Mouse (Mus musculus): ENCODE results near the gene P2ry6. TPM values are rescaled to one million over a fixed set of nuclear protein-coding genes. Genes with fewer than 3 reads are reported as not detected.
A peak's percentile ranks its signal among the peaks of the same experiment; 100 is the strongest.

P2ry6 gene
- polyA plus RNA-seq, 1 experiment from 2014 or later = 6.3 TPM

DNA sequence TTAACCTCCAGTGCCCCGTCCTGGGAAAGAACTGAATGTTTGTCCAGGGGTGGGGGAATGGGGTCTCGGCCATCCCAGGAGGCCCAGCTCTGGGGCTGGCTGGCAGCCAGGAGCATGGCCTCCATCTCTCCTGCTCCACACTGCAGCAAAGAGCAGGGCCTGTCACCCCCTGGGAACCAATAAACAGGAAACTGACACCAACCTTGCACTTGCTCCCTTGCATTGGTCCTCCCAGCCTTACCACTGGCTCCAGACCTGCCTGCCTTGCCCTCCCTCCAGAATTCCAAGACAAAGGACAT lies 54.7 kb downstream of the P2ry6 start:
- 26% methylated on average over 2 of the region's 2 CpGs for WGBS (ENCODE audit: insufficient replicate concordance)
- Histone ChIP-seq H3K4me1 (ENCODE audit: control insufficient read depth, low read depth, low read length) (peaks cover 4% of the 10 kb centered on the region; the same call in 1 of the 2 replicates), H3K4me3 (ENCODE audit: low read depth, low read length) (no peak overlapping the region), H3K27me3 (ENCODE audit: control insufficient read depth, insufficient read depth, low read depth, low read length) (no peaks in the 10 kb centered on the region), H3K9me3 (replicated peaks; ENCODE audit: control insufficient read depth, low read length) (no peaks in the 10 kb centered on the region), H3K27ac (ENCODE audit: low read length) (no peak overlapping the region), H3K36me3 (ENCODE audit: control insufficient read depth, insufficient read depth) (no peaks in the 10 kb centered on the region), H3K9ac (ENCODE audit: low read depth, low read length) (no peak overlapping the region), H3K4me2 (ENCODE audit: low read depth, low read length) (no peak overlapping the region)
- no peak for ATAC-seq (ENCODE audit: low read depth)

DNA sequence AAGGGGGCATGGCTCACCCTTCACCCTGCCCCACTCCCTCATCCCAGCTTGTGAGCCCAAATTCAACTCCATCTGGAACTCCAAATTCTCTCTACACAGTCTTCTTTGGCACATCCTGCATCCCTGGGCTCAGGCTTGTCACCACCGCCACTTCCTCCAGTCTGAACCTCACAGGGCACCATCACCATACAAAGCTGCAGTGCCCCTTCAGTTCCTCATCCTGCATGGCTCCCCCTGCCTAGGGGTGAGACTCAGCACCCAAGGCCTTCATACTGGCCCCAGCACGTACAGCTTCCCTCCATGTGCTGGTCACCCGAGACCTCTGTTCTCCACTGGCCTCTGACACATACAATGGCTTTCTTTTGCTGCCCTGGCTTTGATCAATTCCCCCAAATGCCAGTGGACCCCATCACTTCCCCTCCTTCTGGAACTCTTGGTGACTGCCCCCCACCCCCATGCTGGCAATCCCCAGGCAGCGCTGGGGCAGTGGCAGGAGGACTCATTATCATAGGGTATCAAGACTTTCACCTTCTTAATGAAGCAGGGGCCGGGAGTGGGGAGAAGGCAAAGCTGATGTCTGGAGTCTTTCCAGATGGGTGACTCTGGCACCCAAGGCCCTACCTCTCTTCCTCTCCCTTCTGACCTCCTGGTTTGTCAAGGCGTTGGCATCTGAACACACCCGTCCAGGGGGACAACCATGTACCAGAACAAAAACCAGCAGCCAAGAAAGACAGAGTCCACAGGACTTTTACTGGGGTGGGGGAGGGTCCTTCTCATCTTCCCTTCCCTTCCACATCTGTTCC lies 55.2 kb downstream of the P2ry6 start:
- no peak for ATAC-seq (ENCODE audit: low read depth)
- no peak overlapping the region for H3K4me2 ChIP-seq (ENCODE audit: low read depth, low read length)
- no peaks in the 10 kb centered on the region for H3K9me3 ChIP-seq (replicated peaks; ENCODE audit: control insufficient read depth, low read length)
- 61% methylated on average over 7 of the region's 7 CpGs for WGBS (ENCODE audit: insufficient replicate concordance)
- H3K9ac ChIP-seq (ENCODE audit: low read depth, low read length) = no peak overlapping the region
- no peaks in the 10 kb centered on the region for H3K27me3 ChIP-seq (ENCODE audit: control insufficient read depth, insufficient read depth, low read depth, low read length)
- H3K4me1 ChIP-seq (ENCODE audit: control insufficient read depth, low read depth, low read length) = peaks cover 4% of the 10 kb centered on the region; the same call in 1 of the 2 replicates
- H3K36me3 ChIP-seq (ENCODE audit: control insufficient read depth, insufficient read depth) = no peaks in the 10 kb centered on the region
- no peak overlapping the region for H3K4me3 ChIP-seq (ENCODE audit: low read depth, low read length)
- H3K27ac ChIP-seq (ENCODE audit: low read length) = no peak overlapping the region; the same call in 1 of the 2 replicates

DNA sequence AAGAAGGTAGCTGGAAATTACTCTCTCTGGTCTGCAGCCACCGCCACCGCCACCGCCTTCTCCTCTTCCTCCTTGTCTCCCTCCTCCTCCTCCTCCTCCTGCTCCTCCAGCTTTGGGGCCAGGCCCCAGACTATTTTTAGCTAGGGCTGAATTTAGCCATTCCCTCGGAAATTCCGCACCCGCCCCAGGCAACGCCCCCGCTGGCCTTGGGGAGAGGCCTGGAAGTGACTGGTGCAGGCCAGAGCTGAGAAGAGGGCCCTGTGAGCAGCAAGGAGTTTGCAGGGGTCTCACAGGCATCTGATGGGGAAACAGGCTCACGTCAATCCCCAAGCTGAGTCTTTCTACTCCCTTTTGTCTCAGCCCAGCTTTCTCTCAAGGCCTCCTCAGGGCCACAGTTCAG lies 56.3 kb downstream of the P2ry6 start:
- H3K36me3 ChIP-seq (ENCODE audit: control insufficient read depth, insufficient read depth) = no peaks in the 10 kb centered on the region
- 47% methylated on average over 9 of the region's 9 CpGs for WGBS (ENCODE audit: insufficient replicate concordance)
- H3K27me3 ChIP-seq (ENCODE audit: control insufficient read depth, insufficient read depth, low read depth, low read length) = no peaks in the 10 kb centered on the region
- H3K4me2 ChIP-seq (ENCODE audit: low read depth, low read length) = no peak overlapping the region
- no peak for ATAC-seq (ENCODE audit: low read depth)
- H3K9me3 ChIP-seq (replicated peaks; ENCODE audit: control insufficient read depth, low read length) = no peaks in the 10 kb centered on the region
- H3K9ac ChIP-seq (ENCODE audit: low read depth, low read length) = no peak overlapping the region
- peaks cover 4% of the 10 kb centered on the region for H3K4me1 ChIP-seq (ENCODE audit: control insufficient read depth, low read depth, low read length)
- no peak overlapping the region for H3K27ac ChIP-seq (ENCODE audit: low read length)
- no peak overlapping the region for H3K4me3 ChIP-seq (ENCODE audit: low read depth, low read length)

GRCm38 (mm10) chr7:100917751-100918150 lies 56.7 kb downstream of the P2ry6 start:
- 39% methylated on average over 6 of the region's 6 CpGs for WGBS (ENCODE audit: insufficient replicate concordance)
- Histone ChIP-seq H3K36me3 (ENCODE audit: control insufficient read depth, insufficient read depth) (no peaks in the 10 kb centered on the region), H3K4me2 (ENCODE audit: low read depth, low read length) (no peak overlapping the region), H3K27me3 (ENCODE audit: control insufficient read depth, insufficient read depth, low read depth, low read length) (no peaks in the 10 kb centered on the region), H3K4me1 (ENCODE audit: control insufficient read depth, low read depth, low read length) (peaks cover 4% of the 10 kb centered on the region), H3K4me3 (ENCODE audit: low read depth, low read length) (no peak overlapping the region), H3K9ac (ENCODE audit: low read depth, low read length) (no peak overlapping the region), H3K9me3 (replicated peaks; ENCODE audit: control insufficient read depth, low read length) (no peaks in the 10 kb centered on the region), H3K27ac (ENCODE audit: low read length) (no peak overlapping the region)
- ATAC-seq (ENCODE audit: low read depth) = no peak

GRCm38 (mm10) chr7:100916526-100916925 lies 57.9 kb downstream of the P2ry6 start:
- H3K4me2 ChIP-seq (ENCODE audit: low read depth, low read length) = no peak overlapping the region
- 53% methylated on average over 6 of the region's 6 CpGs for WGBS (ENCODE audit: insufficient replicate concordance)

GRCm38 (mm10) chr7:100915204-100915603 lies 59.2 kb downstream of the P2ry6 start:
- no peak overlapping the region for H3K4me3 ChIP-seq (ENCODE audit: low read depth, low read length)
- H3K9me3 ChIP-seq (replicated peaks; ENCODE audit: control insufficient read depth, low read length) = no peaks in the 10 kb centered on the region
- H3K27ac ChIP-seq (ENCODE audit: low read length) = no peak overlapping the region
- H3K27me3 ChIP-seq (ENCODE audit: control insufficient read depth, insufficient read depth, low read depth, low read length) = no peaks in the 10 kb centered on the region
- H3K36me3 ChIP-seq (ENCODE audit: control insufficient read depth, insufficient read depth) = no peaks in the 10 kb centered on the region
- peaks cover 7% of the 10 kb centered on the region for H3K4me1 ChIP-seq (ENCODE audit: control insufficient read depth, low read depth, low read length)
- no peak overlapping the region for H3K4me2 ChIP-seq (ENCODE audit: low read depth, low read length)
- WGBS (ENCODE audit: insufficient replicate concordance) = 61% methylated on average over 5 of the region's 5 CpGs
- H3K9ac ChIP-seq (ENCODE audit: low read depth, low read length) = no peak overlapping the region
- no peak for ATAC-seq (ENCODE audit: low read depth)

More at GRCm38 (mm10) chr7:100916526-100916925, 57.9 kb downstream of the P2ry6 start:
- Histone ChIP-seq H3K36me3 (ENCODE audit: control insufficient read depth, insufficient read depth) (no peaks in the 10 kb centered on the region), H3K4me1 (ENCODE audit: control insufficient read depth, low read depth, low read length) (peaks cover 7% of the 10 kb centered on the region), H3K27me3 (ENCODE audit: control insufficient read depth, insufficient read depth, low read depth, low read length) (no peaks in the 10 kb centered on the region), H3K9me3 (replicated peaks; ENCODE audit: control insufficient read depth, low read length) (no peaks in the 10 kb centered on the region), H3K27ac (ENCODE audit: low read length) (no peak overlapping the region), H3K9ac (ENCODE audit: low read depth, low read length) (no peak overlapping the region), H3K4me3 (ENCODE audit: low read depth, low read length) (no peak overlapping the region)
- no peak for ATAC-seq (ENCODE audit: low read depth)

DNA sequence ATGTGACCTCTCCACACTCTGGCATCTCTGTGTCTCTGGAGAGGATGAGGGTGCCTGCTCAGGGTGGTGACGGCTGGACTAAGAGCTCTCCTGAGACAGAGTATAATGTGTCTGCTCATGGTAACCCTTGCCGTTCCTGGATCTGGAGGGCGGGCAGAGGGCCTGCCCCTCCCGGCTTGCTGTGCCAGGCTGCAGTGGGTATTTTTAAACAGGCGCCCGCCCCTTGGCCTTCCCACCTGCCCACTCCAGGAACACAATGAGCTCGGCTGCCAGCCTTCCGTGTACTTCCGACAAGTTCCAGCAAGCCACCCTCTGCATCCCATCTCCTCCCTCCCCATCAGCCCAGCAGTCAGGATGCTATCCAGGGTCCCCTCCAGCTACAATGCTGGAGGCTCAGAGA lies 62.7 kb downstream of the P2ry6 start:
- Histone ChIP-seq H3K4me2 (ENCODE audit: low read depth, low read length) (no peak overlapping the region), H3K9ac (ENCODE audit: low read depth, low read length) (no peak overlapping the region), H3K36me3 (ENCODE audit: control insufficient read depth, insufficient read depth) (no peaks in the 10 kb centered on the region), H3K4me1 (ENCODE audit: control insufficient read depth, low read depth, low read length) (peaks cover 5% of the 10 kb centered on the region), H3K27ac (ENCODE audit: low read length) (no peak overlapping the region), H3K9me3 (replicated peaks; ENCODE audit: control insufficient read depth, low read length) (no peaks in the 10 kb centered on the region), H3K27me3 (ENCODE audit: control insufficient read depth, insufficient read depth, low read depth, low read length) (no peaks in the 10 kb centered on the region), H3K4me3 (ENCODE audit: low read depth, low read length) (no peak overlapping the region)
- WGBS (ENCODE audit: insufficient replicate concordance) = 63% methylated on average over 9 of the region's 9 CpGs
- no peak for ATAC-seq (ENCODE audit: low read depth)

- ATAC-seq (ENCODE audit: low read depth) = peak; percentile 45; the same call in 1 of the 2 replicates
- Histone ChIP-seq H3K9ac (ENCODE audit: low read depth, low read length) (no peak overlapping the region), H3K4me1 (ENCODE audit: control insufficient read depth, low read depth, low read length) (peaks cover 5% of the 10 kb centered on the region), H3K36me3 (ENCODE audit: control insufficient read depth, insufficient read depth) (no peaks in the 10 kb centered on the region), H3K4me2 (ENCODE audit: low read depth, low read length) (no peak overlapping the region), H3K27ac (ENCODE audit: low read length) (no peak overlapping the region), H3K27me3 (ENCODE audit: control insufficient read depth, insufficient read depth, low read depth, low read length) (no peaks in the 10 kb centered on the region), H3K4me3 (ENCODE audit: low read depth, low read length) (no peak overlapping the region), H3K9me3 (replicated peaks; ENCODE audit: control insufficient read depth, low read length) (no peaks in the 10 kb centered on the region)
- 42% methylated on average over 2 of the region's 2 CpGs for WGBS (ENCODE audit: insufficient replicate concordance)
Observed at GRCm38 (mm10) chr7:100911246-100911770, 63.1 kb downstream of the P2ry6 start.

GRCm38 (mm10) chr7:100908567-100908966 lies 65.9 kb downstream of the P2ry6 start:
- Histone ChIP-seq H3K4me3 (ENCODE audit: low read depth, low read length) (no peak overlapping the region), H3K36me3 (ENCODE audit: control insufficient read depth, insufficient read depth) (no peaks in the 10 kb centered on the region), H3K4me2 (ENCODE audit: low read depth, low read length) (no peak overlapping the region), H3K9ac (ENCODE audit: low read depth, low read length) (no peak overlapping the region), H3K4me1 (ENCODE audit: control insufficient read depth, low read depth, low read length) (peaks cover 5% of the 10 kb centered on the region), H3K27ac (ENCODE audit: low read length) (no peak overlapping the region), H3K27me3 (ENCODE audit: control insufficient read depth, insufficient read depth, low read depth, low read length) (no peaks in the 10 kb centered on the region), H3K9me3 (replicated peaks; ENCODE audit: control insufficient read depth, low read length) (no peaks in the 10 kb centered on the region)
- WGBS (ENCODE audit: insufficient replicate concordance) = 52% methylated on average over 8 of the region's 8 CpGs
- ATAC-seq (ENCODE audit: low read depth) = no peak

Data from liver, embryonic 16.5 days (tissue).